Mouse (Mus musculus): ENCODE measurements around the gene Dpep1.
"Not testable (repeated sequence)": the region's sequence is repeated elsewhere in the genome, so short reads cannot be mapped to it uniquely, and the experiment has no call there.

Gene Dpep1

GRCm38 (mm10) chr8:123185566-123186409 is at the start of gene Dpep1:
Gene Dpep1, plus strand, starts transcription at chr8:123186242.
- ATAC-seq (ENCODE audit: low TSS enrichment) = no peak

GRCm38 (mm10) chr8:123136287-123136686 is 49.8 kb upstream of the Dpep1 start:
- ATAC-seq (ENCODE audit: low TSS enrichment) = no peak

GRCm38 (mm10) chr8:123137645-123138077 is 48.4 kb upstream of the Dpep1 start:
- peak; percentile 83 for ATAC-seq (ENCODE audit: low TSS enrichment)

- ATAC-seq (ENCODE audit: low TSS enrichment) = no peak
Observed at GRCm38 (mm10) chr8:123138741-123139140, 47.3 kb upstream of the Dpep1 start.

GRCm38 (mm10) chr8:123141741-123142462 is 44.1 kb upstream of the Dpep1 start:
- ATAC-seq (ENCODE audit: low TSS enrichment) = peak; percentile 42; the same call in 1 of the 2 replicates

- ATAC-seq (ENCODE audit: low TSS enrichment) = no peak
Observed at GRCm38 (mm10) chr8:123145279-123145678, 40.8 kb upstream of the Dpep1 start.

- ATAC-seq (ENCODE audit: low TSS enrichment) = no peak
Observed at GRCm38 (mm10) chr8:123146390-123146789, 39.7 kb upstream of the Dpep1 start.

GRCm38 (mm10) chr8:123150737-123151171 is 35.3 kb upstream of the Dpep1 start:
- ATAC-seq (ENCODE audit: low TSS enrichment) = peak; percentile 57; the same call in 1 of the 2 replicates

GRCm38 (mm10) chr8:123155177-123155576 is 30.9 kb upstream of the Dpep1 start:
- ATAC-seq (ENCODE audit: low TSS enrichment) = no peak

- ATAC-seq (ENCODE audit: low TSS enrichment) = no peak
Observed at GRCm38 (mm10) chr8:123156070-123156773, 29.8 kb upstream of the Dpep1 start.

GRCm38 (mm10) chr8:123157888-123158465 is 28.1 kb upstream of the Dpep1 start, which contains the start of gene Sult5a1:
Gene Sult5a1, minus strand, starts transcription at chr8:123158315.
- no peak for ATAC-seq (ENCODE audit: low TSS enrichment)

GRCm38 (mm10) chr8:123181391-123181790 is 4.7 kb upstream of the Dpep1 start:
- no peak for ATAC-seq (ENCODE audit: low TSS enrichment)

- ATAC-seq (ENCODE audit: low TSS enrichment) = no peak
Observed at GRCm38 (mm10) chr8:123188006-123188405, 2.0 kb downstream of the Dpep1 start.

GRCm38 (mm10) chr8:123188841-123189240 is 2.8 kb downstream of the Dpep1 start:
- no peak for ATAC-seq (ENCODE audit: low TSS enrichment)

GRCm38 (mm10) chr8:123190678-123191077 is 4.6 kb downstream of the Dpep1 start:
- ATAC-seq (ENCODE audit: low TSS enrichment) = peak; percentile 99

GRCm38 (mm10) chr8:123191908-123192307 is 5.9 kb downstream of the Dpep1 start:
- no peak for ATAC-seq (ENCODE audit: low TSS enrichment)

GRCm38 (mm10) chr8:123193771-123194170 is 7.7 kb downstream of the Dpep1 start:
- ATAC-seq (ENCODE audit: low TSS enrichment) = no peak

GRCm38 (mm10) chr8:123197016-123197415 is 11.0 kb downstream of the Dpep1 start:
- not testable (repeated sequence) for ATAC-seq (ENCODE audit: low TSS enrichment)

- no peak for ATAC-seq (ENCODE audit: low TSS enrichment)
Observed at GRCm38 (mm10) chr8:123199864-123200263, 13.8 kb downstream of the Dpep1 start.

GRCm38 (mm10) chr8:123202288-123202687 is 16.2 kb downstream of the Dpep1 start:
- peak; percentile 28; the same call in 1 of the 2 replicates for ATAC-seq (ENCODE audit: low TSS enrichment)

- ATAC-seq (ENCODE audit: low TSS enrichment) = no peak; the same call in 1 of the 2 replicates
Observed at GRCm38 (mm10) chr8:123203571-123203970, 17.5 kb downstream of the Dpep1 start.

- ATAC-seq (ENCODE audit: low TSS enrichment) = no peak
Observed at GRCm38 (mm10) chr8:123211876-123212275, 25.8 kb downstream of the Dpep1 start.

Measured in frontal cortex, adult (tissue).